Mouse (Mus musculus) heart, adult 2 months (tissue): ENCODE data around the gene Armc2. TPM values are rescaled to one million over a fixed set of nuclear protein-coding genes. Genes with fewer than 3 reads are reported as not detected.

Experiments used
- DNase-seq, 2 experiments: peaks; one replicate each; pipeline ENCODE4 v3.0.0; 2021
- H3K27ac ChIP-seq: fragments of 200-600 bp; 2 replicates; pipeline ENCODE4 v1.8.1; 2022
- H3K27me3 ChIP-seq: fragments of 200-500 bp; 2 replicates; pipeline ENCODE4 v1.6.1; 2012; ENCODE audit warnings: mild to moderate bottlenecking, low read length, inconsistent platforms, mixed read lengths; ENCODE audit not compliant: control insufficient read depth, insufficient read depth
- H3K36me3 ChIP-seq: fragments of 200-500 bp; 2 replicates; pipeline ENCODE4 v1.6.1; 2012; ENCODE audit warnings: low read length, inconsistent platforms; ENCODE audit not compliant: control insufficient read depth, insufficient read depth
- H3K4me1 ChIP-seq: fragments of 200-500 bp; 2 replicates; pipeline ENCODE4 v1.6.1; 2011; ENCODE audit warnings: low read length; ENCODE audit not compliant: control insufficient read depth, insufficient read depth
- H3K4me3 ChIP-seq: fragments of 200-600 bp; 2 replicates; pipeline ENCODE4 v1.8.1; 2022
- H3K79me2 ChIP-seq: fragments of 200-500 bp; replicated peaks from 2 replicates; pipeline ENCODE4 v1.6.1; 2012; ENCODE audit warnings: mild to moderate bottlenecking, inconsistent platforms, low read length, moderate library complexity, mixed read lengths; ENCODE audit not compliant: control insufficient read depth, insufficient read depth
- H3K9ac ChIP-seq: fragments of 200-500 bp; 2 replicates; pipeline ENCODE4 v1.6.1; 2012; ENCODE audit warnings: low read depth, mild to moderate bottlenecking, control low read depth, inconsistent platforms, low read length, mixed read lengths
- CTCF ChIP-seq: fragments of 200-600 bp; IDR thresholded peaks from 2 replicates; pipeline ENCODE4 v1.8.1; 2022; ENCODE audit warnings: antibody characterized with exemption, mild to moderate bottlenecking, moderate library complexity
- EP300 ChIP-seq: fragments of 200-500 bp; IDR thresholded peaks from 2 replicates; pipeline ENCODE4 v1.6.1; 2011; ENCODE audit warnings: low read depth, low read length, control low read depth; ENCODE audit not compliant: insufficient read depth
- POLR2A ChIP-seq: fragments of 200-500 bp; IDR thresholded peaks from 2 replicates; pipeline ENCODE4 v1.6.1; 2011; ENCODE audit warnings: mild to moderate bottlenecking, low read depth, low read length, control low read depth; ENCODE audit not compliant: insufficient read depth
- WGBS: fragments of 180-500 bp; shearing (Covaris S2); methylation state at CpG from one replicate; pipeline ENCODE4 v1.1.7; 2018; 5-methylcytosine and 5-hydroxymethylcytosine counted together
- intact Hi-C: fragments of 180-260 bp; cut with DNase I; formaldehyde crosslinking; loops from one replicate; pipeline ENCODE4 v1.15.1; 2025
- polyA plus RNA-seq: library from polyadenylated mRNA; depleted of rRNA; stranded (reverse); fragments of >200 nt; gene quantifications from 2 replicates; pipeline ENCODE4 v1.2.3, GENCODE M21; 2012
- total RNA-seq, 2 experiments: library from RNA; stranded (reverse); gene quantifications; 2 replicates each; pipeline ENCODE4 v1.2.3; 2021

Armc2 gene
- total and polyA plus RNA-seq, 3 experiments, result 6.4 to 22.8 (median 16.7) TPM

GRCm38 (mm10) chr10:42042087-42042486 lies 23.8 kb upstream of the Armc2 start:
- Histone ChIP-seq H3K27ac (no peak overlapping the region), H3K36me3 (peaks cover 3% of the 10 kb centered on the region; the same call in 1 of the 2 replicates), H3K4me3 (no peak overlapping the region), H3K4me1 (no peaks in the 10 kb centered on the region), H3K79me2 (no peaks in the 10 kb centered on the region), H3K27me3 (no peaks in the 10 kb centered on the region), H3K9ac (no peak overlapping the region)
- no peak for DNase-seq
- TF ChIP-seq CTCF (no peak), EP300 (no peak), POLR2A (no peak)
- intact Hi-C loops, result no loop called here
- 75% methylated on average over 7 of the region's 7 CpGs for WGBS

DNA sequence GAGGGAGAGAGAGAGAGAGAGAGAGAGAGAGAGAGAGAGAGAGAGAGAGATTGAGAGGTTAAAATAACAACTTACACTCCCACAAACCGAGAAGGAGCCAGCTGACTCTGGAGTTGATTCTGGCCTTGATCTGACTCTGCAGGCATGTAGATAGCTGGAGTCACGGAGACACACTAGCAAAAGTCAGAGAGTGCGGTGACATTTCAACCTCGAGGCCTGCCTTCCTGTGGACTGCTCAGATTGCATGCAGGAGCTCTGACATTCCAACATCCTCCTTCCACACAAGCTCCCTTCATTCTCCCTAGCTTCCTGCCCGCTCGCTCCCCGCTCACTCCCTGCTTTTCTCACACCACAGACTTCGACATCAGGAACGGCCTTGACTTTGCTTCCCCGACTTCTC lies 20.3 kb upstream of the Armc2 start:
- peaks cover 3% of the 10 kb centered on the region; the same call in 1 of the 2 replicates for H3K36me3 ChIP-seq
- WGBS, result 36% methylated on average over 10 of the region's 10 CpGs
- no peaks in the 10 kb centered on the region for H3K27me3 ChIP-seq
- H3K4me3 ChIP-seq, result no peak overlapping the region
- H3K4me1 ChIP-seq, result peaks cover 2% of the 10 kb centered on the region; the same call in 1 of the 2 replicates
- H3K9ac ChIP-seq, result no peak overlapping the region
- H3K79me2 ChIP-seq, result no peaks in the 10 kb centered on the region
- no peak overlapping the region for H3K27ac ChIP-seq
- intact Hi-C loops, result no loop called here
- no peak for DNase-seq
- no peak for TF ChIP-seq CTCF

DNA sequence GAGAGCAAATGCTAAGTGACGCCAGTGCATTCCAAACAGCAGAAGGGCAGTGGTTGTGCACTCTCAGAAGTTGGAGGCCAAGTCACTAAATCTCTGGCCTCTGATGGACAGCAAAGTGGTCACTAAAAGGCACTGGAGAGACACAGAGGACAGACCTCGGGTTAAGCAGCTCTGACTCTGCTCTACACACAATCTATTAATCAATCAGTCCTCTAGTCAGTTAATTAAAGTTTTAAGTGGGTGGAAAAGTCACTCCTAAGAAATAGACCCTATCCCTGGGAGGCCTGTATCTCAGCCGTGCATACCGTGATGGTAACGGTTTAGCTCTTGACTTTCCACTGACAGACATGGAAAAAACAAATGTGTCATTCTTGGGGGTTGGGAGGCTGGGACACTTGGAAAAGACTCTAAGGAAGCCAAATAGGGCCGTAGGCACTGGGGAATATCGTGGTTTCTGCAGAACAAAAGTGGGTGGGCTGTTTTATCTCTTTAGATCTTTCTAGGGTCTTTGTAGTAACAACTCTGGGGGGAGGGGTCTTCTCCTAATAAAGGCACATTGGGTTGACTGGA lies 19.1 kb upstream of the Armc2 start:
- intact Hi-C loops, result no loop called here
- no peaks in the 10 kb centered on the region for H3K79me2 ChIP-seq
- WGBS, result 60% methylated on average over 7 of the region's 7 CpGs
- H3K4me3 ChIP-seq, result no peak overlapping the region
- no peaks in the 10 kb centered on the region for H3K36me3 ChIP-seq
- TF ChIP-seq CTCF, result no peak
- DNase-seq, result no peak
- peaks cover 2% of the 10 kb centered on the region; the same call in 1 of the 2 replicates for H3K4me1 ChIP-seq
- no peaks in the 10 kb centered on the region for H3K27me3 ChIP-seq
- no peak overlapping the region for H3K27ac ChIP-seq
- H3K9ac ChIP-seq, result no peak overlapping the region

- Histone ChIP-seq H3K4me1 (peaks cover 2% of the 10 kb centered on the region; the same call in 1 of the 2 replicates), H3K27ac (no peak overlapping the region), H3K4me3 (no peak overlapping the region), H3K27me3 (no peaks in the 10 kb centered on the region), H3K79me2 (no peaks in the 10 kb centered on the region), H3K36me3 (no peaks in the 10 kb centered on the region), H3K9ac (no peak overlapping the region)
- TF ChIP-seq CTCF, result no peak
- TF ChIP-seq POLR2A, result no peak
- no peak for TF ChIP-seq EP300
- intact Hi-C loops, result no loop called here
- DNase-seq, result no peak
- WGBS, result 71% methylated on average over 4 of the region's 4 CpGs
Observed at GRCm38 (mm10) chr10:42036846-42037245, 18.6 kb upstream of the Armc2 start.

GRCm38 (mm10) chr10:42033571-42033970 lies 15.3 kb upstream of the Armc2 start:
- H3K4me1 ChIP-seq, result peaks cover 3% of the 10 kb centered on the region; the same call in 1 of the 2 replicates
- no peak for DNase-seq
- TF ChIP-seq POLR2A, result no peak
- TF ChIP-seq EP300, result no peak
- no peak for TF ChIP-seq CTCF
- no peaks in the 10 kb centered on the region for H3K79me2 ChIP-seq
- no peak overlapping the region for H3K9ac ChIP-seq
- no peaks in the 10 kb centered on the region for H3K36me3 ChIP-seq
- H3K27me3 ChIP-seq, result no peaks in the 10 kb centered on the region
- 55% methylated on average over 3 of the region's 3 CpGs for WGBS
- intact Hi-C loops, result loop anchor here (5.0 kb wide), 1 partner anchor 201 kb away; no protein-coding TSS in a partner anchor
- H3K4me3 ChIP-seq, result no peak overlapping the region
- H3K27ac ChIP-seq, result no peak overlapping the region

DNA sequence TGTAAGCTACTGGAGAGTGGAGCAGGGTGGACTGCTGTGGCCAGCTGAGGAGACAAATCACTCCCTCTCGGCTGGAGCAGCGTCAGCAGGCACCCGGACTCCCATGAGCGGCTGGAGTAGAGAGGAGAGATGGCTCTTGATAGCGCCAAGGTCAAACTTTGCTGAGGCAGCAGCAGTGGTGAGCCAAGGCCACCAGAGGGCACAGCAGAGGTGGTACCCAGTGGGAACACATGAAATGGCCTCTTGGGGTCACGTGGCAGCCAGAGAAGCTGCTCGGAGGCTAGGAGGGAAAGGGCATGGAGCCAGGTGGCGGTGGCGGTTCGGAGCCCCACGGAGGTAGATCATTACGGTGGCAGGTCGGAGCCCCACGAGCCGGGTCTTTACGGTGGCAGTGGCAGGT lies 12.8 kb upstream of the Armc2 start:
- H3K27ac ChIP-seq, result peak overlapping the region; percentile 76
- peaks cover 1% of the 10 kb centered on the region; the same call in 1 of the 2 replicates for H3K4me1 ChIP-seq
- H3K36me3 ChIP-seq, result no peaks in the 10 kb centered on the region
- DNase-seq, result peak; percentile 86 to 89
- H3K27me3 ChIP-seq, result no peaks in the 10 kb centered on the region
- 18% methylated on average over 16 of the region's 16 CpGs for WGBS
- H3K4me3 ChIP-seq, result peak overlapping the region; percentile 38
- intact Hi-C loops, result loop anchor here (1.0 to 5.0 kb wide), 4 partner anchors 50 to 268 kb away; partner anchors contain the start of gene Foxo3
- H3K9ac ChIP-seq, result peak overlapping the region; percentile 52
- TF ChIP-seq EP300 (peak; percentile 86), CTCF (peak; percentile 93), POLR2A (no peak)
- H3K79me2 ChIP-seq, result no peaks in the 10 kb centered on the region
